Mouse (Mus musculus) cerebellum, adult 2 months (tissue): ENCODE results near the gene Tulp2. TPM values are rescaled to one million over a fixed set of nuclear protein-coding genes. Genes with fewer than 3 reads are reported as not detected.
"Not testable (repeated sequence)": the region's sequence is repeated elsewhere in the genome, so short reads cannot be mapped to it uniquely, and the experiment has no call there.

Experiments used
- DNase-seq, 2 experiments: peaks; one replicate each; pipeline ENCODE4 v3.0.0; 2021
- H3K27ac ChIP-seq: fragments of 200-500 bp; 2 replicates; pipeline ENCODE4 v1.5.1; 2012; ENCODE audit warnings: low read length, control low read depth, inconsistent platforms; ENCODE audit not compliant: insufficient read depth
- H3K27me3 ChIP-seq: fragments of 200-500 bp; 2 replicates; pipeline ENCODE4 v1.6.1; 2012; ENCODE audit warnings: inconsistent platforms, mild to moderate bottlenecking, low read length, moderate library complexity; ENCODE audit not compliant: control insufficient read depth, insufficient read depth
- H3K4me1 ChIP-seq: fragments of 200-500 bp; 2 replicates; pipeline ENCODE4 v1.6.1; 2011; ENCODE audit warnings: low read length; ENCODE audit not compliant: control insufficient read depth, insufficient read depth
- H3K4me3 ChIP-seq: fragments of 200-500 bp; replicated peaks from 2 replicates; pipeline ENCODE3; 2011; ENCODE audit warnings: mild to moderate bottlenecking, low read depth, low read length, control low read depth; ENCODE audit not compliant: insufficient read depth
- CTCF ChIP-seq: fragments of 200-500 bp; IDR thresholded peaks from 2 replicates; pipeline ENCODE4 v1.5.1; 2011; ENCODE audit warnings: low read depth, mild to moderate bottlenecking, control low read depth, low read length, moderate library complexity, borderline replicate concordance; ENCODE audit not compliant: insufficient read depth
- POLR2A ChIP-seq: fragments of 200-500 bp; IDR thresholded peaks from 2 replicates; pipeline ENCODE4 v1.6.1; 2011; ENCODE audit warnings: low read length, control low read depth, borderline replicate concordance; ENCODE audit not compliant: insufficient read depth
- WGBS: fragments of 180-500 bp; shearing (Covaris S2); methylation state at CpG from one replicate; pipeline ENCODE4 v1.1.7; 2018; 5-methylcytosine and 5-hydroxymethylcytosine counted together
- polyA plus RNA-seq: library from polyadenylated mRNA; depleted of rRNA; stranded (reverse); fragments of >200 nt; gene quantifications from 2 replicates; pipeline ENCODE4 v1.2.3, GENCODE M21; 2012

Gene Tulp2
- polyA plus RNA-seq, 1 experiment: not detected

GRCm38 (mm10) chr7:45470869-45471268, 10.8 kb upstream of the Tulp2 start:
- TF ChIP-seq POLR2A: no peak
- TF ChIP-seq CTCF: peak; percentile 42; the same call in 1 of the 2 replicates
- WGBS: 5% methylated on average over 3 of the region's 3 CpGs
- H3K4me3 ChIP-seq: no peak overlapping the region
- peak; percentile 64 to 75 for DNase-seq
- H3K27me3 ChIP-seq: no peaks in the 10 kb centered on the region
- no peak overlapping the region for H3K27ac ChIP-seq
- no peaks in the 10 kb centered on the region for H3K4me1 ChIP-seq

GRCm38 (mm10) chr7:45475291-45475969, 6.2 kb upstream of the Tulp2 start:
- Histone ChIP-seq H3K27ac (no peak overlapping the region), H3K27me3 (no peaks in the 10 kb centered on the region), H3K4me1 (no peaks in the 10 kb centered on the region; the same call in 1 of the 2 replicates), H3K4me3 (peak overlapping the region; percentile 62)
- WGBS: 71% methylated on average over 16 of the region's 16 CpGs
- TF ChIP-seq CTCF (no peak), POLR2A (peak; percentile 42; the same call in 1 of the 2 replicates)
- DNase-seq: peak; percentile 56 to 73

- H3K4me1 ChIP-seq: no peaks in the 10 kb centered on the region; the same call in 1 of the 2 replicates
- no peak overlapping the region for H3K4me3 ChIP-seq
- DNase-seq: no peak
- H3K27me3 ChIP-seq: no peaks in the 10 kb centered on the region
- H3K27ac ChIP-seq: no peak overlapping the region
- no peak for TF ChIP-seq POLR2A
- TF ChIP-seq CTCF: no peak
- WGBS: 36% methylated on average over 1 of the region's 1 CpGs
These were observed 5.2 kb upstream of the Tulp2 start for GRCm38 (mm10) chr7:45476453-45476852.

GRCm38 (mm10) chr7:45477003-45477402, 4.7 kb upstream of the Tulp2 start:
- 6% methylated on average over 3 of the region's 3 CpGs for WGBS
- Histone ChIP-seq H3K27ac (no peak overlapping the region), H3K27me3 (no peaks in the 10 kb centered on the region), H3K4me1 (no peaks in the 10 kb centered on the region; the same call in 1 of the 2 replicates), H3K4me3 (no peak overlapping the region)
- peak; percentile 79 for DNase-seq
- TF ChIP-seq CTCF (peak; percentile 78), POLR2A (no peak)

- no peak for DNase-seq
- Histone ChIP-seq H3K4me1 (no peaks in the 10 kb centered on the region; the same call in 1 of the 2 replicates), H3K27me3 (no peaks in the 10 kb centered on the region), H3K27ac (no peak overlapping the region), H3K4me3 (no peak overlapping the region)
- TF ChIP-seq CTCF (no peak), POLR2A (no peak)
- 93% methylated on average over 7 of the region's 7 CpGs for WGBS
These were observed 2.9 kb upstream of the Tulp2 start for GRCm38 (mm10) chr7:45478774-45479173.

- not testable (repeated sequence) for DNase-seq, H3K27ac ChIP-seq, H3K4me3 ChIP-seq, H3K4me1 ChIP-seq, H3K27me3 ChIP-seq
- 82% methylated on average over 4 of the region's 4 CpGs for WGBS
These were observed 1.4 kb upstream of the Tulp2 start for GRCm38 (mm10) chr7:45480310-45480709.

- H3K27ac ChIP-seq: no peak overlapping the region
- H3K27me3 ChIP-seq: no peaks in the 10 kb centered on the region
- 90% methylated on average over 1 of the region's 1 CpGs for WGBS
- no peak for DNase-seq
- no peak overlapping the region for H3K4me3 ChIP-seq
- H3K4me1 ChIP-seq: no peaks in the 10 kb centered on the region; the same call in none of the 2 replicates
- TF ChIP-seq CTCF (no peak), POLR2A (no peak)
These were observed 489 bp downstream of the Tulp2 start for GRCm38 (mm10) chr7:45482166-45482565.

GRCm38 (mm10) chr7:45484985-45485384, 3.3 kb downstream of the Tulp2 start:
- not testable (repeated sequence) for H3K27ac ChIP-seq, H3K4me3 ChIP-seq, DNase-seq, H3K27me3 ChIP-seq, H3K4me1 ChIP-seq
- WGBS: 94% methylated on average over 5 of the region's 5 CpGs

- DNase-seq: no peak
- Histone ChIP-seq H3K4me1 (peaks cover 2% of the 10 kb centered on the region), H3K27ac (no peak overlapping the region), H3K27me3 (no peaks in the 10 kb centered on the region), H3K4me3 (no peak overlapping the region)
- TF ChIP-seq POLR2A (no peak), CTCF (no peak)
- 82% methylated on average over 7 of the region's 7 CpGs for WGBS
These were observed 4.5 kb downstream of the Tulp2 start for GRCm38 (mm10) chr7:45486158-45486557.
